Mouse (Mus musculus): ENCODE measurements at regions not wholly inside any gene's neighbourhood (a gene's known extent, or its start where the extent isn't known, plus 50 kb on each side); places are given as distances from the start of the nearest gene placed in this dataset.

- DNase-seq (ENCODE audit: low spot score) = no peak
These were observed 80.6 kb upstream of the Sulf2 start for GRCm38 (mm10) chr2:166236102-166236501.

- DNase-seq (ENCODE audit: low spot score) = no peak
These were observed 79.2 kb upstream of the Sulf2 start for GRCm38 (mm10) chr2:166234579-166235212.

GRCm38 (mm10) chr2:166233246-166233645 lies 77.8 kb upstream of the Sulf2 start:
- DNase-seq (ENCODE audit: low spot score) = no peak

GRCm38 (mm10) chr2:166232376-166232775 lies 76.9 kb upstream of the Sulf2 start:
- DNase-seq (ENCODE audit: low spot score) = no peak

- DNase-seq (ENCODE audit: low spot score) = no peak
These were observed 75.2 kb upstream of the Sulf2 start for GRCm38 (mm10) chr2:166230617-166231016.

GRCm38 (mm10) chr2:166228356-166228755 lies 72.9 kb upstream of the Sulf2 start:
- DNase-seq (ENCODE audit: low spot score) = no peak

GRCm38 (mm10) chr2:166227496-166227895 lies 72.0 kb upstream of the Sulf2 start:
- DNase-seq (ENCODE audit: low spot score) = no peak

- no peak for DNase-seq (ENCODE audit: low spot score)
These were observed 71.5 kb upstream of the Sulf2 start for GRCm38 (mm10) chr2:166226929-166227328.

GRCm38 (mm10) chr2:166226331-166226730 lies 70.9 kb upstream of the Sulf2 start:
- no peak for DNase-seq (ENCODE audit: low spot score)

GRCm38 (mm10) chr2:166225354-166225753 lies 69.9 kb upstream of the Sulf2 start:
- no peak for DNase-seq (ENCODE audit: low spot score)

GRCm38 (mm10) chr2:166218783-166219182 lies 63.3 kb upstream of the Sulf2 start:
- no peak for DNase-seq (ENCODE audit: low spot score)

- no peak for DNase-seq (ENCODE audit: low spot score)
These were observed 61.0 kb upstream of the Sulf2 start for GRCm38 (mm10) chr2:166216512-166216865.

GRCm38 (mm10) chr2:166215610-166216511 lies 60.4 kb upstream of the Sulf2 start:
- no peak for DNase-seq (ENCODE audit: low spot score)

- DNase-seq (ENCODE audit: low spot score) = no peak
These were observed 59.7 kb upstream of the Sulf2 start for GRCm38 (mm10) chr2:166215191-166215590.

GRCm38 (mm10) chr2:166207145-166207508 lies 51.7 kb upstream of the Sulf2 start:
- no peak for DNase-seq (ENCODE audit: low spot score)

GRCm38 (mm10) chr2:166206396-166207144 lies 51.1 kb upstream of the Sulf2 start:
- no peak for DNase-seq (ENCODE audit: low spot score)

Data from ovary, adult 18-20 months (tissue).